Mouse (Mus musculus) spleen, adult 2 months (tissue): ENCODE measurements around the gene Lrp1.

Source experiments
- CTCF ChIP-seq: fragments of 200-500 bp; IDR thresholded peaks from 2 replicates; pipeline ENCODE4 v1.5.1; 2011; ENCODE audit warnings: mild to moderate bottlenecking, inconsistent platforms; ENCODE audit not compliant: insufficient read depth, insufficient read length, insufficient replicate concordance; ENCODE audit errors: extremely low read depth
- POLR2A ChIP-seq: fragments of 200-500 bp; IDR thresholded peaks from 2 replicates; pipeline ENCODE4 v1.6.1; 2011; ENCODE audit warnings: low read depth, low read length, inconsistent platforms

GRCm38 (mm10) chr10:127652906-127653638 is 32.1 kb upstream of the Lrp1 start:
- no peak for TF ChIP-seq CTCF
- TF ChIP-seq POLR2A, result no peak
